Mouse (Mus musculus): Measurements from ENCODE around the gene Hoxa2.

DNA sequence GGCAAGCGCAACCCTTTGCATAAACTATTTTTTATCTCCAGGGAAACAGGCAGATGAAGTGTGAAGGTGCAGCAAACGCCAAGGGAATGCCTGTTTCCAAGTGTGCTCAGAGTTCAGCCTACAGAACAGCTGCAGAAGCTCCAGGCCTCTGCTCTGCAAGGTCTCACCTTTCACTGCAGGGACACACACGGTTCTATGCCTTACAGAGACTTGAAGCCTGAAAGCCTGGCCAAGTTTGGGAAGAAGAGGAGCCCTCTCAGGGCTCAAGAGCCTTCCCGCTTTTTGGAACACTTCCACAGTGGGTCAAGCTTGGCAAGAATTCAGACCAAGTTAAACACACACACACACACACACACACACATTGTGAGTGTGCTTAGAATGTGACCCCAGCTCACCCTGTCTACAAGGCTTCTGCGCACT is 24.6 kb upstream of the Hoxa2 start:
- TF ChIP-seq CTCF (IDR thresholded peaks at IDR 0.05; ENCODE audit: borderline replicate concordance, extremely low read depth, insufficient read depth, insufficient read length): no peak
- no peak for TF ChIP-seq POLR2A (IDR thresholded peaks at IDR 0.05; ENCODE audit: borderline replicate concordance, extremely low read depth, insufficient read depth, insufficient read length, poor library complexity, severe bottlenecking)
